Mouse (Mus musculus) heart, adult 18-20 months (tissue): ENCODE measurements around the gene Ifna13. TPM values are rescaled to one million over a fixed set of nuclear protein-coding genes. Genes with fewer than 3 reads are reported as not detected.

Experiments used
- DNase-seq, 2 experiments: peaks; one replicate each; pipeline ENCODE4 v3.0.0; 2021 to 2022; ENCODE audit warnings: mixed read lengths in 1 of 2
- long read RNA-seq, 2 experiments: library from polyadenylated mRNA; stranded (forward); transcript quantifications; one replicate each; pipeline ENCODE4 v2.0.0; 2021
- total RNA-seq, 2 experiments: library from RNA; stranded (reverse); gene quantifications; 2 replicates each; pipeline ENCODE4 v1.2.3; 2021

Ifna13 gene
- total RNA-seq: not detected
- long read RNA-seq, experiment 1: 0 reads
- long read RNA-seq, experiment 2: 0 reads

GRCm38 (mm10) chr4:88644359-88644758, at the start of gene Ifna13:
TSS of gene Ifna13 (minus strand) at chr4:88644459.
- no peak for DNase-seq

DNA sequence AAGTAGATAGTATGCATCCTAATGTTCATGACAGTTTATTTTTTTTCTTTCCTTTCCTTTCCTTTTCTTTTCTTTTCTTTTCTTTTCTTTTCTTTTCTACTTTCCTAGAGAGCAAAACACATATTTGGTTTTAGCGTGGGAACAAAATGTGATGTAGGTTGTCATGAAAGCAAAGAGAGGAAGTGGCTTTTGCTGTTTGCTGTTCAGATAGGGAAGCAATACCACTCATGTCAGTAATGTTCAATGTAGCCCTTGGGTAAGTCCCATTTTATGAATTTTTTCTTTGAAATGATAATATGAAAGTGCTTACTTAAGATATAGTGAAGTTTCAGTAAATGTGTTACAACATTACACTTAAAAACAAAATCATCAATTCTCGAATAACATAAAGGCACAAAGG, 49.1 kb upstream of the Ifna13 start:
- no peak for DNase-seq

GRCm38 (mm10) chr4:88692537-88692936, 48.3 kb upstream of the Ifna13 start:
- DNase-seq: no peak

DNA sequence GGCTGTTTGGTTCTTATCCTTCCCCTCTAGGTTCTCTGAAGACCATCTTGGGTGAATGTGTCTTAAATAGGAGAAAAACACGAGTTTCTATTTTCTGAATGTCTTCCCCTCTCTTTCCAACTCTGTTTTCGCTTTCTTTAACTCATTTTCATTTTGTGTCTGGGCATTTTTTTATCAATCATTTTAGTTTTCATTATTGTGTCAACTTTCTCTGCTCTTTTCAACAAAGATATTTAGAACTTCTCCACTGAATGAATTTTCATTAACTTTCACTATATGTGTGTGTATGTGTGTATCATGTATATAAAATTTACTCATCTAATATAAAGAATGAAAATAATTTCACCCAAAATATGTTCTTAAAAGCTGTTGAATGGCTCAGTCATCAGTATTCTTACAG, 47.0 kb upstream of the Ifna13 start, which contains the start of gene Ifnab:
TSS of gene Ifnab (minus strand) at position 101 of the 400 bp plus-strand sequence.
- DNase-seq: no peak

DNA sequence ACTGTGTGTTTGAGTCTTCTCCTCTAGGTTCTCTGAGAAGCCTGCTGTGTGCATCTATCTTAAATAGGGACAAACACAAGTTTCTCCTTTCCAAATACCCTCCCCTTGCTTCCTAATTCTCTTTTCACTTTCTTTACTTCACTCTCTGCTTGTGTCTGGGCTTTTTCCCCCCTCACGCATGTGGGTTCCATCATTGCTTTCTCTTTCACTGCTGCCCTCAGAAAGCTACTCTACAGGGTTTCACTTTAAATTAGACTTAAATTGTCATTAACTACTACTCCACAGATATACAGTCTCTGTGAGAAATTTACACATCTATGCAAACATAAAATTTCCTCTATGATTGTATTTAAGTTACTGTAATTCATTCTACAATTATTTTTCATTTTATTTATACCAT, 39.6 kb upstream of the Ifna13 start, which contains the start of gene Ifna2:
TSS of gene Ifna2 (minus strand) at position 101 of the 400 bp plus-strand sequence.
- no peak for DNase-seq

DNA sequence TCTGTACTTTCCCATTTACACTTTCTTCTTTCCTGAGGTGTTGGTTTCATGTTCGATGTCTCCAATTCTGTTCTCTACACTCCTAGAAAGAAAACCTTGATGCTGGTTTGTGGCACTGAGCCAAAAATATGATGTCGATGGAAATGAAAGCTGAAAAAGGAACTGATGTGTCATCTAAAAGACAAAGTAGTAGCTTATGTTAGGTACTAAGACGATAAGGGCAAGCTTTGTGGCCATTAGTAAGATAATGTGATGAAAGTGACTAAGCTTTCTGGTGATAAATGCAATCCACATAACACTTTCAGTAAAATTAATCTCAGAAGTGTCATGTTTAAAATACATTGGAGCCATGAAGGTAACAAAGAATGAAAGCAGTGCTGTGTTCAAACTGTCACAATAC, 37.1 kb upstream of the Ifna13 start:
- DNase-seq: no peak

DNA sequence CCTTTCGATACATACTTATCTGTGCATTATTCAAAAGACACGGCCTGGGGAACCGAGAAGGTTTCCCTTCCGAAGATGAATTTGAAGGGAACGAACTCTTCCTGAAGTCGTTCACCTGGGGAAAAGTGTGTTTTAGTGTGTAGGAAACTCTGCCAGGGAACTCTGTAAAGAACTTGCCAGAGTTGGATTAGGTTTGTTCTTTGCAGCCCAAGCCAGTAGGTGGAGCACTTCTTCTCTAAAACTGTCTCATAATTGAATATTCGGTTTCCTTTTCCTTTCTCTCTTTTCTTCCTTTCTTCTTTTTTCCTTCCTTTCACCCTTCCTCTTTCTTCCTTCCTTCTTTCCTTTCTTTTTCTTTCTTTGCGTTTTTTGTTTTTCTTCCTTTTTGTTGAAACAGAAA, 36.1 kb upstream of the Ifna13 start:
- peak in 1 of 2 experiments; percentile 51 for DNase-seq

DNA sequence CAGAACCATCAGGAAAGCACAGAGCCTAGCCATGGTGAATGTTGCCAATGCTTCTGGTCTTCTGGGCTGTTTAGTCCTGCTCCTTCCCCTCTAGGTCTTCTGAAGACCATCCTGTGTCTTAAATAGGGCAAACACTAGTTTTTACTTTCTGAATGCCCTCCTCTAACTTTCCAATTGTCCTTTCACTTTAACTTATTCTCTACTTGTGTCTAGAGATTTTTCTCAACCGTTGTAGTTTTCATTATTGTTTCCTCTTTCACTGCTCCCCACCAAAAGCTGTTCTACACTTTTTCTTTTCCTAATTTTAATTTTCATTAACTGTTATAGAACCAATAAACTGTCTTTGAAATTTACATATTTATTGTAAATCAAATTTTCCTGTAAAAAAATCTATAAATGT, 32.6 kb upstream of the Ifna13 start, which contains the start of gene Ifna16:
TSS of gene Ifna16 (minus strand) at position 101 of the 400 bp plus-strand sequence.
- DNase-seq: no peak

GRCm38 (mm10) chr4:88655461-88655860, 11.2 kb upstream of the Ifna13 start:
- no peak for DNase-seq

- DNase-seq: no peak
Observed at GRCm38 (mm10) chr4:88653644-88654043, 9.4 kb upstream of the Ifna13 start.

GRCm38 (mm10) chr4:88642526-88642925, 1.7 kb downstream of the Ifna13 start:
- no peak for DNase-seq

DNA sequence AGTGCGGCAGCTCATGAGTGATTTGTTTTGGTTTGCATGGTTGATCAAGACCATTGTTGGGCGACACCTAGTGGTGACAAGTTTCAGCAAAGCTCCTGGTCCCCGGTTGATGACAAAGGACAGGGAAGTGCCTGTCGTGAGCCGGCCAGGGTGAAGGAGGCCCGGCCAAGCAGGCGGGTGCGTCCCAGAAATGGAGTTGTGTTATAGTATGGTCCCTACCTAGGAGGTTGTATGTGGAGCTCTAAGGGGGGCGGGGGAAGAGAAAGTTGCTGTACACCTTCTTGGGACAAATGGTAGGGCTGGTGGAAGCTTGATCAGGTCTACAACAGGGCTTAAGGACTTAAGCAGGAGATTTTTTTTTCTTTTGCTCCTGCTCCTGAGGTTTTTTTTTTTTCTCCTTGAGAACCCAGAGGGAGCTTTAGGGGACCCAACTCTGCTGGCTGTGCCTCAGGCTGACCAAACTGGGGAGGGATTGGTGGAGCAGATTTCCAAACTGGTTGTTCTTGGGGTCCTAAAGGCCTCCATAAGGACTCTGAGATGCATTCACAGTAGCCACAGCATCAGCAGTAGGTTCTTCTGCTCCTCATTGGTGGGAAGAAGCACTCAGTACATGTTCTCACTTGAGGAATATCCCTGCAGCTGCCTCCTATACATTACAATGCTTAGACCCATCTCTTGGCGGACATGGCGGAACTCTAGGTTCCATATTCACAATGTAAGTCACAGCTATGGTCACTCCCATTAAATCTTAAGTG, 3.0 kb downstream of the Ifna13 start:
- DNase-seq: peak; percentile 92 to 100

DNA sequence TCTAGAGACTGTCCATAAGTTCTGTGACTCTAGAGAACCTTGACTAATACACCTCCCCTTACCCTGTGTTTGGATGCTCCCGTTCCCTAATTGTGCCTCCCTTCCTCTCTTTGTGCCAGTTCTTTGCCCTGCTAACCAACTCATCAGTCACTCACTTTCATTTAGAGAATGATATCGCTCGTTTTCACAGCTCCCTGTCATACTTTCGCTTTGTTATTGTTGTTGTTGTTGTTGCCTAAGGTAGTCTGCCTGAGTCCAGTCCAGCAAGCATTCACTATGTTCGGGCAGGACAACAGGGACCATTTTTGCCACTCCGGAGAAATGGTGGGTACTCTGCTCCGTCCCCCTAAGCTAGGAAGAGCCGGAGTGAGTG, 3.6 kb downstream of the Ifna13 start:
- no peak for DNase-seq

DNA sequence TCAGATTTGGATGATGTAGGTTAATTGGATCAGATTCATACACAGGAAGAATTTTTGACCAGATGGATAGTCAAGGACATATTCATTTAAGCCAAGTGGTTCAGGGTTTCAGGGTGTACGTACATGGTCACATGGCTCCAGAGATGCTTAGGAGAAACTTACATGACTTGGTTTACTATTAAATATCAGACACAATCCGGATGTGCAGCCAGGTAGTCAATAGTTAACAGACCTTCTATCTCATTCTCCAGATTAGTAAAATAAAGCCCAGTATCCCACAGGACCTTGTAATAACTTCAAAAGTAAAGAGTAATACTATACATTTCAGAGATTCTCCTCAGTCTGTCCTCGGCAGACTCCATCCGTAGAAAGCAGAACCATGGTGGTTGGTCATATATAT, 9.9 kb downstream of the Ifna13 start, which contains the start of gene C87499:
TSS of gene C87499 (minus strand) at position 101 of the 400 bp plus-strand sequence.
- DNase-seq: no peak

DNA sequence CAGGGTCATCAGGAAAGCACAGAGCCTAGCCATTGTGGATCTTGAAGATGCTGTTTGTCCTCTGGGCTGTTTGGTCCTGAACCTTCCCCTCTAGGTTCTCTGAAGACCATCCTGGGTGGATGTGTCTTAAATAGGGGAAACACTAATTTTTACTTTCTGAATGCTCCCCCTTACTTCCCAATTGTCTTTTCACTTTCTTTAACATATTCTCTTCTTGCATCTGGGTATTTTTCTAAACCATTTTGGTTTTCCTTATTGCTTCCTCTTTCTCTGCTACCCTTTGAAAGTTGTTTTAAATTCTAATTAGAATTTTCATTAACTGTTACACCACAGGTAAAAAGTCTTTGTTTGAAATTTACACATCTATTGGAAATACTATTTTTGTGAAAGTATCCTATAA, 41.0 kb downstream of the Ifna13 start, which contains the start of gene Ifna12:
TSS of gene Ifna12 (minus strand) at position 101 of the 400 bp plus-strand sequence.
- DNase-seq: no peak

Other genes with a start within 250 kb of the Ifna13 start
- 1 to 10 TPM; 3.6 to 3.9 TPM for gene Hacd4, start 205.5 kb downstream of the Ifna13 start, total RNA-seq
- not detected for gene Ifnb1, start 121.7 kb downstream of the Ifna13 start, total RNA-seq
- gene Ifna15, start 86.2 kb downstream of the Ifna13 start, total RNA-seq: not detected
- gene Ifna14, start 72.7 kb downstream of the Ifna13 start, total RNA-seq: not detected
- not detected for gene Ifna9, start 52.1 kb downstream of the Ifna13 start, total RNA-seq
- gene Ifna12, start 41.1 kb downstream of the Ifna13 start, total RNA-seq: not detected
- gene C87499, start 10.0 kb downstream of the Ifna13 start, total RNA-seq: not detected
- not detected for gene Ifna16, start 32.5 kb upstream of the Ifna13 start, total RNA-seq
- not detected for gene Ifna2, start 39.5 kb upstream of the Ifna13 start, total RNA-seq
- not detected for gene Ifnab, start 46.9 kb upstream of the Ifna13 start, total RNA-seq
- gene Gm26566, start 77.3 kb upstream of the Ifna13 start, total RNA-seq: under 1 TPM in 1 of 2 experiments, not detected in 1; 0.42 TPM
- 10 to 100 TPM; 72.4 to 76.1 TPM for gene Klhl9, start 78.0 kb upstream of the Ifna13 start, total RNA-seq
- not detected for gene Gm13271, start 110.4 kb upstream of the Ifna13 start, total RNA-seq
- not detected for gene Gm13283, start 115.7 kb upstream of the Ifna13 start, total RNA-seq
- gene Gm13290, start 129.4 kb upstream of the Ifna13 start, total RNA-seq: not detected
- not detected for gene Gm13289, start 132.5 kb upstream of the Ifna13 start, total RNA-seq
- not detected for gene Gm13272, start 135.4 kb upstream of the Ifna13 start, total RNA-seq
- not detected for gene Ifnz, start 137.7 kb upstream of the Ifna13 start, total RNA-seq
- gene Gm13276, start 141.2 kb upstream of the Ifna13 start, total RNA-seq: not detected
- gene Gm13277, start 144.2 kb upstream of the Ifna13 start, total RNA-seq: not detected
- gene Gm13278, start 147.1 kb upstream of the Ifna13 start, total RNA-seq: not detected
- not detected for gene Gm13275, start 150.0 kb upstream of the Ifna13 start, total RNA-seq
- gene Gm13279, start 152.9 kb upstream of the Ifna13 start, total RNA-seq: not detected
- not detected for gene Gm13285, start 155.2 kb upstream of the Ifna13 start, total RNA-seq
- not detected for gene Gm13287, start 158.8 kb upstream of the Ifna13 start, total RNA-seq
- gene Gm13288, start 161.1 kb upstream of the Ifna13 start, total RNA-seq: not detected
- gene Ifna7, start 171.8 kb upstream of the Ifna13 start, total RNA-seq: not detected
- not detected for gene Ifna11, start 175.5 kb upstream of the Ifna13 start, total RNA-seq
- gene Ifna6, start 183.0 kb upstream of the Ifna13 start, total RNA-seq: not detected
- not detected for gene Ifna5, start 191.1 kb upstream of the Ifna13 start, total RNA-seq
- gene Ifna4, start 197.4 kb upstream of the Ifna13 start, total RNA-seq: not detected
- not detected for gene Ifna1, start 205.6 kb upstream of the Ifna13 start, total RNA-seq
- not detected for gene Ifne, start 235.7 kb upstream of the Ifna13 start, total RNA-seq